Mouse (Mus musculus): ENCODE measurements around the gene Scly.
A peak's percentile ranks its signal among the peaks of the same experiment; 100 is the strongest.

DNA sequence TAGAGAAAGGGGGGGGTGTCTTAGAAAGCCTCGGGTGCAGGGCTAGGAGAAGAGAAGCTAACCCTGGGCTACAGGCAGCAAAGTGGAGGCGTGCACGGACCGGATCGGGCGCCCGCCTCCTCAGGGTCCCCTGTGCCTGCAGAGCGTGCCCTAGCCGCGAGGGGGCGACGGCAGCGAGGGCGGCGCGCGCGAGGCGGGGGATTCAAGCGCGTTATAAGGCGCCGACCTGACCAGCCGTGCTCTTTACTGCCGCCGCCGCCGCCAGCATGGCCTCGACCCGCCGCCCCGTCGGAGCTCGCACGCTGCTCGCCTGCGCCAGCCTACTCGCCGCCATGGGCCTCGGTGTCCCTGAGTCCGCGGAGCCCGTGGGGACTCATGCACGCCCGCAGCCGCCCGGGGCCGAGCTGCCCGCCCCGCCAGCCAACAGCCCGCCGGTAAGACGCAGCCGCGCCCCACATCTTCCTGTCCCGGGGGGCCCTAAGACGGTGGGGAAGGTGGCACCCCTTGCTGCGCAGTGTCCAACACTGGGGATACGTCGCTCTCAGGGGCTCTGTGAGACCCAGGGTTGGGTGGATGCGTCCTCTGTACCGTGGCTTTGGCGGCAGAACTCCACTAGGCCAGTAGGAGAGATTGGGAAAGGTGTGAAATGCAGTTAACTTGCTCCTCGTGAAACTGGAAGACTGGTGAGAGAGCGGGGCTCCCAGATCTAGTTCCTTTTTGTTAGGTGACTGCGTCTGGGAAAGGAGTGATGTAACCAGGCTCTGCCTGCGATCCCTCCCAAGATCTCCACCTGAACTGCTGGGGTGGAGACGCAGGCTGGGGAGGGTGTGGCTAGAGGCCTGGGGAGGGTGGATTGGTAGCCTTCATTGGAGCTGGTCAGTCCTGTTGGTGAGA lies 68.3 kb downstream of the Scly start, which contains the start of gene Erfe:
- TF ChIP-seq POLR2A (IDR thresholded peaks at IDR 0.05; ENCODE audit: insufficient read depth, low read length) (no peak), CTCF (IDR thresholded peaks at IDR 0.05; ENCODE audit: low read depth, low read length) (peak; percentile 69), EP300 (IDR thresholded peaks at IDR 0.05; ENCODE audit: insufficient read depth, low read depth, low read length) (no peak)

Data from ES-Bruce4 (cell line).